Mouse (Mus musculus) kidney, adult 2 months (tissue): ENCODE measurements around the gene Zmym2. TPM values are rescaled to one million over a fixed set of nuclear protein-coding genes. Genes with fewer than 3 reads are reported as not detected.
"Not testable (repeated sequence)": the region's sequence is repeated elsewhere in the genome, so short reads cannot be mapped to it uniquely, and the experiment has no call there.

Source experiments
- DNase-seq: peaks from one replicate; pipeline ENCODE4 v3.0.0; 2021
- H3K27ac ChIP-seq: fragments of 200-500 bp; 2 replicates; pipeline ENCODE4 v1.5.1; 2012; ENCODE audit warnings: low read depth, low read length, control low read depth, inconsistent platforms; ENCODE audit not compliant: insufficient read depth
- H3K27me3 ChIP-seq: fragments of 200-500 bp; replicated peaks from 2 replicates; pipeline ENCODE4 v1.6.1; 2012; ENCODE audit warnings: mild to moderate bottlenecking, moderate library complexity, low read length, inconsistent platforms; ENCODE audit not compliant: control insufficient read depth, insufficient read depth
- H3K36me3 ChIP-seq: fragments of 200-500 bp; 2 replicates; pipeline ENCODE4 v1.6.1; 2012; ENCODE audit warnings: mild to moderate bottlenecking, moderate library complexity, low read length, inconsistent platforms; ENCODE audit not compliant: control insufficient read depth, insufficient read depth
- H3K4me1 ChIP-seq: fragments of 200-500 bp; 2 replicates; pipeline ENCODE4 v1.6.1; 2011; ENCODE audit warnings: low read length; ENCODE audit not compliant: control insufficient read depth, insufficient read depth
- H3K4me3 ChIP-seq: fragments of 200-500 bp; 2 replicates; pipeline ENCODE4 v1.5.1; 2011; ENCODE audit warnings: mild to moderate bottlenecking, low read depth, low read length, control low read depth; ENCODE audit not compliant: insufficient read depth
- CTCF ChIP-seq: fragments of 200-500 bp; conservative IDR thresholded peaks from 2 replicates; pipeline ENCODE4 v1.5.1; 2011; ENCODE audit warnings: low read depth, mild to moderate bottlenecking, control low read depth, low read length, moderate library complexity, mixed read lengths; ENCODE audit not compliant: insufficient read depth, insufficient read length
- POLR2A ChIP-seq: fragments of 200-500 bp; IDR thresholded peaks from one replicate; pipeline ENCODE4 v1.6.1; 2011; ENCODE audit warnings: low read depth, low read length, control low read depth
- WGBS: fragments of 180-500 bp; shearing (Covaris S2); methylation state at CpG from one replicate; pipeline ENCODE4 v1.1.7; 2018; 5-methylcytosine and 5-hydroxymethylcytosine counted together
- polyA plus RNA-seq: library from polyadenylated mRNA; depleted of rRNA; stranded (reverse); fragments of >200 nt; gene quantifications from 2 replicates; pipeline ENCODE4 v1.2.3, GENCODE M21; 2012; rRNA removed

Zmym2 gene
- polyA plus RNA-seq, result 7.6 and 9.5 TPM in 2 replicates

DNA sequence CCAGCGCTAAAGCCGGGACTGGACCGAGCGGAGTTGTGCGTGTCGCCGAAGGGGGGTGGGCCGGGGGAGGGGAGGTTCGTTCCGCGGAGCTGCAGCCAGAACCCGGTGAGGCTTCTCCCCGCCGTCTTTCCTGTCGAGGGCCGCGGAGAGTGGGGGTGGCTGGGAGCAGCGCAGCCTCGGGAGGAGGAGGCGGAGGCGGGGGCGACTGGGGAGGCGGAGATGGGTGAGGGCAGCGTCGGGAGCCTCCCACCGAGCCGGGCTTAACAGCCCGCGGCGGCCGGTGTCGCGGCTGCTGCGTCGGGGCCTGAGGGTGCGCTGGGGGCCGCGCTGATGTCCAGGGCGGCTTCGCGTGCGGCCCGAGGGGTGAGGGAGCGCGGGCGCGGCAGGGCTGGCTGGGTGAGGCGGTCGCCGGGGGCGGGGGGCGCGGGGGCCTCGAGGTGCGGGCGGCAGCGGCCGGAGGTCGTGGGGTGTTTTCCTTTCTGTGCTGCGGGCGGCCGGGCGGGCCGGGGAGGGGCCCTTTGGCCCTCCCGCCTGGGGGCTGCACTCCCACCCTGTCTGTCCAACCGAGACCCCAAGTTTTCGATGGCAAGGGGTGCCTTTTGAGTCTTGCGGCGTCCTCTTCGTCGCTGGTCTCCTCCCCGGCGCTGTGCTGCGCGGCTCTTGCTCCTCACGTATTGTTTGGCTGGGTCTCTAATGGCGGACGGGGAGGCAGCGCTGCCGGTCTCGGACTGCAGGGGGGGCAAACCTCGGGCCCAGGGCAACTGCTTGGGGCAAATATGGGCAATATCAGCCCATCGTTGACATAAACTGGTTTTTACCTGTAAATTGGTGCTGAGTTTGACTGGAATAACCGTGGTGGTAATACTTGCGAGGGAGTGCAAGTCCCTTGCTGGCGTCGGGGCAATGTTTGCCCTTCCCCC lies at the start of gene Zmym2:
Zmym2 (plus strand) TSS at position 60 of the 920 bp plus-strand sequence.
- H3K27me3 ChIP-seq, H3K36me3 ChIP-seq: not testable (repeated sequence)
- Histone ChIP-seq H3K4me1 (peaks cover 10% of the 10 kb centered on the region), H3K4me3 (peak within 1 kb of the TSS; percentile 91), H3K27ac (peak within 1 kb of the TSS; percentile 97)
- DNase-seq, result peak; percentile 81
- 1% methylated on average over 37 of the region's 87 CpGs for WGBS
- peak; percentile 44; the same call in 1 of the 2 replicates for TF ChIP-seq CTCF

- Histone ChIP-seq H3K4me1 (no peaks in the 10 kb centered on the region), H3K4me3 (no peak overlapping the region), H3K27me3 (no peaks in the 10 kb centered on the region), H3K36me3 (no peaks in the 10 kb centered on the region), H3K27ac (peak overlapping the region; percentile 65; the same call in 1 of the 2 replicates)
- TF ChIP-seq CTCF (no peak), POLR2A (no peak)
- DNase-seq, result peak; percentile 87
- WGBS, result 28% methylated on average over 4 of the region's 4 CpGs
Observed at GRCm38 (mm10) chr14:56844033-56844432, 42.4 kb upstream of the Zmym2 start.

DNA sequence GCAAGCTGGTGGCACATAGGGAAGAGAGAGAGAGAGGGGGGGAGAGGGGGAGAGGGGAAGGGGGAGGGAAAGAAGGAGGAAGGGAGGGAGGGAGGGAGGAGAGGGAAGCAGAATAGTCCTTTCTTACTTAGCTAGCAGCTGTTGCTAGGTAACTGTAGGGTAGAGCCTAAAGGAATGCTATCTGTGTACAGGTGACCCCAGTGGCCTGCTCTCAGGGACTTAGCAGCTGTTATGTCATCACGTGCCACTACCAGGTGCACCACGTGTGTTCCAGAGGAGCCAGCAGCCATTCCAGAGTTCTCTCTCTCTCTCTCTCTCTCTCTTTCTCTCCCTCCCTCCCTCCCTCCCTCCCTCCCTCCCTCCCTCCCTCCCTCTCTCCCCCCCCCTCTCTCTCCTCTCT lies 41.9 kb upstream of the Zmym2 start:
- 18% methylated on average over 2 of the region's 2 CpGs for WGBS
- H3K27me3 ChIP-seq, result no peaks in the 10 kb centered on the region
- DNase-seq, result peak; percentile 69
- H3K27ac ChIP-seq, result peak overlapping the region; percentile 65; the same call in 1 of the 2 replicates
- no peaks in the 10 kb centered on the region for H3K4me1 ChIP-seq
- H3K36me3 ChIP-seq, result no peaks in the 10 kb centered on the region
- H3K4me3 ChIP-seq, result no peak overlapping the region
- TF ChIP-seq CTCF, result no peak
- no peak for TF ChIP-seq POLR2A

DNA sequence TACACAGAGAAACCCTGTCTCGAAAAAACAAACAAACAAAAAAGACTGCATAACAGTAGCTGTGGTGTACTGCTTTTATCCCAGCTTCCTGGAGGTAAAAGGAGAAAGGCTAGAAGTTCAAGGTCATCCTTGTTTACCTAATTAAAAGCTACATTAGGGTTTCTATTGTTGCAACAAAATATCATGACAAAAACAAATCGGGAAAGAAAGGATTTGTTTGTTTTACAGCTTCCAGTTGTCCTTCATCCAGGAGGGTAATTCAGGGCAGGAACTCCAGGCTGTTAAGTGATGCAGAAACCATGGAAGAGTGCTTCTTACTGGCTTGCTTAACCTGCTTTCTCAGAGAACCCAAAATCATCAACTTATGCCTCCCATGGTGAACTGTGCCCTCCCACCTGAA lies 38.1 kb upstream of the Zmym2 start:
- H3K4me1 ChIP-seq, result no peaks in the 10 kb centered on the region
- no peak overlapping the region for H3K27ac ChIP-seq
- no peak for TF ChIP-seq CTCF
- no peak for TF ChIP-seq POLR2A
- 55% methylated on average over 2 of the region's 2 CpGs for WGBS
- DNase-seq, result peak; percentile 24
- H3K4me3 ChIP-seq, result no peak overlapping the region
- no peaks in the 10 kb centered on the region for H3K27me3 ChIP-seq
- H3K36me3 ChIP-seq, result no peaks in the 10 kb centered on the region

GRCm38 (mm10) chr14:56849681-56850080 lies 36.8 kb upstream of the Zmym2 start:
- Histone ChIP-seq H3K4me3 (no peak overlapping the region), H3K4me1 (no peaks in the 10 kb centered on the region), H3K27ac (0 out of 2 replicates have a peak overlapping the region, but pooled peaks have one; percentile 26), H3K27me3 (no peaks in the 10 kb centered on the region), H3K36me3 (no peaks in the 10 kb centered on the region)
- peak; percentile 93 for DNase-seq
- TF ChIP-seq POLR2A (no peak), CTCF (no peak)
- 31% methylated on average over 2 of the region's 2 CpGs for WGBS

GRCm38 (mm10) chr14:56864041-56864440 lies 22.4 kb upstream of the Zmym2 start:
- TF ChIP-seq POLR2A (no peak), CTCF (no peak)
- Histone ChIP-seq H3K36me3 (no peaks in the 10 kb centered on the region), H3K27me3 (0 out of 2 replicates have a peak, but pooled peaks cover 1% of the 10 kb centered on the region), H3K4me1 (no peaks in the 10 kb centered on the region), H3K4me3 (no peak overlapping the region), H3K27ac (no peak overlapping the region)
- DNase-seq, result no peak
- WGBS, result 62% methylated on average over 8 of the region's 8 CpGs

DNA sequence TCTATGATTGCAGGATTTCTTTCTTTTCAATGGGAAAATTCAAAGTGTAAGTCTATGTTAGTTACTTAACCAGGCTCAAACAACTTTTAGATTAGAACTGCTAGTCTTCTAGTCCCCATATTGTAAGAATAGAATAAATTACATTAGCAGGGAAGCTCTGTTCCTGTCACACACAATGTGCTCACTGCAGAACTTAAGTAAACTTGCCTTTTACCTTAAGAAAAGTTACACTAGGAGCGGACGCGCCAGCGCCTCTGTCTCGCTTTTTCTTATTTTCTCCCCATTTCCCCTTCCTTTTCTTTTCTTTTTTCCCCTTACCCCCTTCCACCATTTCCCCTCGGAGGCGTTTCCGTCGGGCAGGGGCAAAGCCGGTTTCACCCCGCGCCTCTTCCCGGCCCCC lies 21.8 kb upstream of the Zmym2 start:
- DNase-seq, result no peak
- H3K4me1 ChIP-seq, result no peaks in the 10 kb centered on the region
- H3K4me3 ChIP-seq, result no peak overlapping the region
- TF ChIP-seq CTCF, result no peak
- TF ChIP-seq POLR2A, result no peak
- H3K36me3 ChIP-seq, result no peaks in the 10 kb centered on the region
- H3K27ac ChIP-seq, result no peak overlapping the region
- whole genome bisulfite sequencing, result 27% methylated on average over 13 of the region's 13 CpGs
- H3K27me3 ChIP-seq, result 0 out of 2 replicates have a peak, but pooled peaks cover 1% of the 10 kb centered on the region

DNA sequence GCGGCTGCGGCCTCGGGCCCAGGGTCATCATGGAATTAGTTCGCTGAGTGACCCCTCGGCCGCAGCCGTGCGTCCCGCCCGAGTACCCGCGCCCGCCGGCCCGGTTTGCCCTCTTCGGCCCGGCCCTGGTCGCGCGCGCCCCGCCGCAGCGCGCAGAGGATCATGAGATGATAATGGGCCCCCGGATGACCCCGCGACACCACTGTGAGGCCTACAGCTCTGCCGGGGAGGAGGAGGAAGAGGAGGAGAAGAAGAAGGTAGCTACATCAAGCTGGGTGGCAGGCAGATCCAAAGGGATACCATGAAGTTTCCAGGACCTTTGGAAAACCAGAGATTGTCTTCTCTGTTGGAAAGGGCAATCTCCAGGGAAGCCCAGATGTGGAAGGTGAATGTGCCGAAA lies 21.3 kb upstream of the Zmym2 start:
- not testable (repeated sequence) for H3K4me1 ChIP-seq, H3K27ac ChIP-seq, H3K36me3 ChIP-seq, DNase-seq, H3K4me3 ChIP-seq, H3K27me3 ChIP-seq
- WGBS, result 10% methylated on average over 30 of the region's 30 CpGs
